Mouse (Mus musculus) embryonic facial prominence, embryonic 15.5 days (tissue): ENCODE measurements at regions not wholly inside any gene's neighbourhood (a gene's known extent, or its start where the extent isn't known, plus 50 kb on each side); places are given as distances from the start of the nearest gene placed in this dataset.

Experiments
- ATAC-seq: fragments of 200-750 bp; cut with Nextera tagmentation; 2 replicates; pipeline ENCODE4 v1.8.0; 2017; ENCODE audit warnings: low read depth, moderate TSS enrichment; ENCODE audit not compliant: insufficient number of reproducible peaks, low FRiP score, low TSS enrichment
- H3K27ac ChIP-seq: fragments of 300-500 bp; sonication (generic); replicated peaks from 2 replicates; pipeline ENCODE4 v1.5.1; 2015; ENCODE audit warnings: mild to moderate bottlenecking, inconsistent platforms
- H3K27me3 ChIP-seq: fragments of 300-500 bp; sonication (generic); 2 replicates; pipeline ENCODE4 v1.6.1; 2015; ENCODE audit warnings: inconsistent platforms
- H3K36me3 ChIP-seq: fragments of 300-500 bp; sonication (generic); 2 replicates; pipeline ENCODE4 v1.6.1; 2015; ENCODE audit warnings: mild to moderate bottlenecking, inconsistent platforms
- H3K4me1 ChIP-seq: fragments of 300-500 bp; sonication (generic); 2 replicates; pipeline ENCODE4 v1.6.1; 2015; ENCODE audit warnings: inconsistent platforms
- H3K4me2 ChIP-seq: fragments of 300-500 bp; sonication (generic); replicated peaks from 2 replicates; pipeline ENCODE4 v1.6.1; 2015; ENCODE audit warnings: mild to moderate bottlenecking, inconsistent platforms
- H3K4me3 ChIP-seq: fragments of 300-500 bp; sonication (generic); replicated peaks from 2 replicates; pipeline ENCODE4 v1.5.1; 2015; ENCODE audit warnings: mild to moderate bottlenecking, inconsistent platforms
- H3K9ac ChIP-seq: fragments of 300-500 bp; sonication (generic); 2 replicates; pipeline ENCODE4 v1.6.1; 2015; ENCODE audit warnings: inconsistent platforms
- H3K9me3 ChIP-seq: fragments of 300-500 bp; sonication (generic); replicated peaks from 2 replicates; pipeline ENCODE4 v1.6.1; 2016; ENCODE audit warnings: inconsistent platforms
- WGBS: fragments of 180-500 bp; shearing (Covaris S2); methylation state at CpG from one replicate; pipeline ENCODE4 v1.1.7; 2015; 5-methylcytosine and 5-hydroxymethylcytosine counted together

GRCm38 (mm10) chr8:112093554-112093953, 78.7 kb upstream of the Gm6793 start:
- no peak overlapping the region for H3K4me2 ChIP-seq
- 59% methylated on average over 7 of the region's 7 CpGs for WGBS
- no peak for ATAC-seq
- no peak overlapping the region for H3K27ac ChIP-seq
- H3K27me3 ChIP-seq, result no peaks in the 10 kb centered on the region
- H3K4me3 ChIP-seq, result no peak overlapping the region
- no peak overlapping the region for H3K9ac ChIP-seq
- H3K36me3 ChIP-seq, result no peaks in the 10 kb centered on the region
- no peaks in the 10 kb centered on the region for H3K9me3 ChIP-seq
- no peaks in the 10 kb centered on the region for H3K4me1 ChIP-seq

GRCm38 (mm10) chr8:112092831-112093230, 78.0 kb upstream of the Gm6793 start:
- Histone ChIP-seq H3K9ac (no peak overlapping the region), H3K27me3 (no peaks in the 10 kb centered on the region), H3K27ac (no peak overlapping the region), H3K4me1 (no peaks in the 10 kb centered on the region), H3K4me2 (no peak overlapping the region), H3K36me3 (no peaks in the 10 kb centered on the region), H3K4me3 (no peak overlapping the region), H3K9me3 (no peaks in the 10 kb centered on the region)
- 52% methylated on average over 3 of the region's 3 CpGs for WGBS
- no peak for ATAC-seq

GRCm38 (mm10) chr8:112078621-112079020, 63.8 kb upstream of the Gm6793 start:
- H3K27me3 ChIP-seq, result no peaks in the 10 kb centered on the region
- H3K9ac ChIP-seq, result no peak overlapping the region
- ATAC-seq, result no peak
- no peaks in the 10 kb centered on the region for H3K4me1 ChIP-seq
- no peak overlapping the region for H3K27ac ChIP-seq
- H3K9me3 ChIP-seq, result no peaks in the 10 kb centered on the region
- H3K4me2 ChIP-seq, result no peak overlapping the region
- H3K36me3 ChIP-seq, result no peaks in the 10 kb centered on the region
- H3K4me3 ChIP-seq, result no peak overlapping the region
- WGBS, result 63% methylated on average over 10 of the region's 10 CpGs

- no peak overlapping the region for H3K9ac ChIP-seq
- no peaks in the 10 kb centered on the region for H3K36me3 ChIP-seq
- no peak overlapping the region for H3K4me2 ChIP-seq
- ATAC-seq, result no peak
- no peak overlapping the region for H3K4me3 ChIP-seq
- WGBS, result 81% methylated on average over 14 of the region's 14 CpGs
- no peaks in the 10 kb centered on the region for H3K27me3 ChIP-seq
- H3K4me1 ChIP-seq, result no peaks in the 10 kb centered on the region
- H3K9me3 ChIP-seq, result no peaks in the 10 kb centered on the region
- H3K27ac ChIP-seq, result no peak overlapping the region
Observed at GRCm38 (mm10) chr8:112072205-112072604, 57.4 kb upstream of the Gm6793 start.

GRCm38 (mm10) chr8:112070251-112070650, 55.4 kb upstream of the Gm6793 start:
- H3K9ac ChIP-seq, result no peak overlapping the region
- 83% methylated on average over 8 of the region's 8 CpGs for WGBS

More at GRCm38 (mm10) chr8:112070251-112070650, 55.4 kb upstream of the Gm6793 start:
- no peaks in the 10 kb centered on the region for H3K27me3 ChIP-seq
- no peaks in the 10 kb centered on the region for H3K9me3 ChIP-seq
- no peaks in the 10 kb centered on the region for H3K4me1 ChIP-seq
- H3K4me3 ChIP-seq, result no peak overlapping the region
- no peak for ATAC-seq
- no peak overlapping the region for H3K4me2 ChIP-seq
- no peak overlapping the region for H3K27ac ChIP-seq
- no peaks in the 10 kb centered on the region for H3K36me3 ChIP-seq
